Mouse (Mus musculus): ENCODE results near the gene Eral1. TPM values are rescaled to one million over a fixed set of nuclear protein-coding genes. Genes with fewer than 3 reads are reported as not detected.

Gene Eral1
- 29.6 and 30.0 TPM in 2 replicates for polyA plus RNA-seq (2012; rRNA removed)

GRCm38 (mm10) chr11:78079961-78080921 is at the start of gene Eral1:
Eral1 (minus strand) TSS chr11:78080383.

GRCm38 (mm10) chr11:78094504-78095143 is 14.4 kb upstream of the Eral1 start, which contains the start of gene Fam222b:
Fam222b (plus strand) TSS chr11:78094660.

GRCm38 (mm10) chr11:78037831-78038752 is 42.1 kb downstream of the Eral1 start, which contains the start of gene Flot2:
Flot2 (plus strand) TSS chr11:78037931.

GRCm38 (mm10) chr11:78031947-78032808 is 48.0 kb downstream of the Eral1 start, which contains the start of gene Dhrs13:
Dhrs13 (plus strand) TSS chr11:78032280.

Other genes starting within 250 kb of the Eral1 start
- gene Pipox, start 186.3 kb downstream of the Eral1 start, polyA plus RNA-seq (2012; rRNA removed) = 9.2 and 9.3 TPM in 2 replicates
- gene Sez6, start 149.6 kb downstream of the Eral1 start, polyA plus RNA-seq (2012; rRNA removed) = 138 and 161 TPM in 2 replicates
- gene Phf12, start 97.6 kb downstream of the Eral1 start, polyA plus RNA-seq (2012; rRNA removed) = 48.9 and 50.9 TPM in 2 replicates
- gene Dhrs13, start 48.1 kb downstream of the Eral1 start, polyA plus RNA-seq (2012; rRNA removed) = 33.6 and 35.9 TPM in 2 replicates
- gene Flot2, start 42.5 kb downstream of the Eral1 start, polyA plus RNA-seq (2012; rRNA removed) = 123 TPM in 2 replicates
- gene Fam222b, start 14.3 kb upstream of the Eral1 start, polyA plus RNA-seq (2012; rRNA removed) = 13.8 and 15.8 TPM in 2 replicates
- 141 and 143 TPM in 2 replicates for gene Traf4, start 85.2 kb upstream of the Eral1 start, polyA plus RNA-seq (2012; rRNA removed)
- gene Nek8, start 96.3 kb upstream of the Eral1 start, polyA plus RNA-seq (2012; rRNA removed) = 9.7 and 10.5 TPM in 2 replicates
- gene Tlcd1, start 96.3 kb upstream of the Eral1 start, polyA plus RNA-seq (2012; rRNA removed) = 25.7 and 26.5 TPM in 2 replicates
- gene Rpl23a, start 103.2 kb upstream of the Eral1 start, polyA plus RNA-seq (2012; rRNA removed) = 2,315 and 2,382 TPM in 2 replicates
- 96.9 and 97.7 TPM in 2 replicates for gene Rab34, start 108.0 kb upstream of the Eral1 start, polyA plus RNA-seq (2012; rRNA removed)
- 1.9 and 2.1 TPM in 2 replicates for gene Proca1, start 113.0 kb upstream of the Eral1 start, polyA plus RNA-seq (2012; rRNA removed)
- gene Sdf2, start 165.4 kb upstream of the Eral1 start, polyA plus RNA-seq (2012; rRNA removed) = 126 and 141 TPM in 2 replicates
- 18.7 and 22.1 TPM in 2 replicates for gene Supt6, start 165.6 kb upstream of the Eral1 start, polyA plus RNA-seq (2012; rRNA removed)
- gene 2610507B11Rik, start 181.4 kb upstream of the Eral1 start, polyA plus RNA-seq (2012; rRNA removed) = 57.1 and 65.9 TPM in 2 replicates
- 0.26 and 0.44 TPM in 2 replicates for gene BC030499, start 210.5 kb upstream of the Eral1 start, polyA plus RNA-seq (2012; rRNA removed)
- 12.0 and 13.5 TPM in 2 replicates for gene Spag5, start 221.1 kb upstream of the Eral1 start, polyA plus RNA-seq (2012; rRNA removed)
- gene Aldoc, start 242.6 kb upstream of the Eral1 start, polyA plus RNA-seq (2012; rRNA removed) = 166 and 179 TPM in 2 replicates
- 56.9 and 57.1 TPM in 2 replicates for gene Pigs, start 248.0 kb upstream of the Eral1 start, polyA plus RNA-seq (2012; rRNA removed)

Measured in central nervous system, embryonic 18 days (tissue).